Comparison of ENCODE assay signal across 24 mouse cellular contexts in genomic region chr2:104157831-104158230, GRCm38 (mm10). TPM values are rescaled to one million over a fixed set of nuclear protein-coding genes. Genes with fewer than 3 reads are reported as not detected.
DNase-seq lines count a peak whose midpoint lies in the region; ATAC-seq lines count a peak whose summit lies in the region.
"Had no signal": no experiment of that assay in that cellular context is flagged by ENCODE, and none has a peak within 500 bp of the region (broad histone marks: within the 10 kb centered on the region; RNA-seq: fewer than 3 reads in every experiment).

No protein-coding gene starts in this region.

- no peak overlapping the region for H3K27ac ChIP-seq in embryonic facial prominence, embryonic 14.5 days (replicated peaks; ENCODE audit: low read depth, low read length)
- H3K27ac ChIP-seq in embryonic facial prominence, embryonic 10.5 days (replicated peaks) = no peak overlapping the region
- no peak overlapping the region for H3K27ac ChIP-seq in heart, embryonic 11.5 days (ENCODE audit: low read depth, low read length)
- H3K27ac ChIP-seq: embryonic facial prominence, embryonic 13.5 days; forebrain, embryonic 13.5 days; forebrain, embryonic 15.5 days had no signal

- 61% methylated on average over 4 of the region's 4 CpGs for WGBS in embryonic facial prominence, embryonic 14.5 days
- 83% methylated on average over 4 of the region's 4 CpGs for WGBS in embryonic facial prominence, embryonic 10.5 days
- 80% methylated on average over 4 of the region's 4 CpGs for WGBS in heart, embryonic 11.5 days (ENCODE audit: insufficient replicate concordance)

- DNase-seq in embryonic facial prominence, embryonic 14.5 days (ENCODE audit: low spot score) = peak; percentile 50
- no peak for DNase-seq in embryonic facial prominence, embryonic 10.5 days (ENCODE audit: low spot score)
- peak; percentile 53 for DNase-seq in heart, adult 11 months
- peak; percentile 34 for DNase-seq in gonadal fat pad, adult 2 months (ENCODE audit: low read depth)
- DNase-seq: adrenal gland, adult 8-10 months; adrenal gland, postnatal 14 days; adrenal gland, postnatal 36 days; B cell, adult 2 months; cerebellum, adult 11-12 months; cerebellum, adult 2 months; cerebellum, adult 9-10 months; cerebellum, postnatal 25 days; forebrain, postnatal 0 days had no signal

- no peaks in the 10 kb centered on the region for H3K9me3 ChIP-seq in embryonic facial prominence, embryonic 14.5 days (ENCODE audit: control insufficient read depth, low read length)
- no peaks in the 10 kb centered on the region for H3K9me3 ChIP-seq in embryonic facial prominence, embryonic 10.5 days
- H3K9me3 ChIP-seq in heart, embryonic 11.5 days (replicated peaks; ENCODE audit: control insufficient read depth, low read length) = no peaks in the 10 kb centered on the region
- H3K9me3 ChIP-seq: embryonic facial prominence, embryonic 13.5 days; forebrain, embryonic 13.5 days; forebrain, embryonic 15.5 days; G1E had no signal

- no peaks in the 10 kb centered on the region for H3K4me1 ChIP-seq in embryonic facial prominence, embryonic 14.5 days (ENCODE audit: control insufficient read depth, insufficient read depth, low read length)
- H3K4me1 ChIP-seq in embryonic facial prominence, embryonic 10.5 days = no peaks in the 10 kb centered on the region
- no peaks in the 10 kb centered on the region for H3K4me1 ChIP-seq in heart, embryonic 11.5 days (ENCODE audit: control insufficient read depth, insufficient read depth, low read length)
- H3K4me1 ChIP-seq: embryonic facial prominence, embryonic 13.5 days; forebrain, embryonic 13.5 days; forebrain, embryonic 15.5 days had no signal

- peak; percentile 53; the same call in 1 of the 2 replicates for ATAC-seq in embryonic facial prominence, embryonic 14.5 days (ENCODE audit: low read depth)
- ATAC-seq in heart, embryonic 11.5 days (replicated peaks; ENCODE audit: insufficient number of reproducible peaks, low FRiP score, low TSS enrichment) = no peak
- ATAC-seq: activated CD4-positive, CD25-positive, alpha-beta regulatory T cell, adult 4 months; CD4-positive, CD25-positive, alpha-beta regulatory T cell, adult 4 months; forebrain, embryonic 13.5 days; forebrain, embryonic 15.5 days; forebrain, postnatal 0 days; Patski had no signal

- H3K9ac ChIP-seq in embryonic facial prominence, embryonic 14.5 days (ENCODE audit: low read depth, low read length) = no peak overlapping the region
- H3K9ac ChIP-seq in heart, embryonic 11.5 days (ENCODE audit: low read depth, low read length) = no peak overlapping the region
- H3K9ac ChIP-seq: embryonic facial prominence, embryonic 13.5 days; forebrain, embryonic 13.5 days; forebrain, embryonic 15.5 days; forebrain, postnatal 0 days had no signal

- no peaks in the 10 kb centered on the region for H3K27me3 ChIP-seq in embryonic facial prominence, embryonic 14.5 days (replicated peaks; ENCODE audit: control insufficient read depth, insufficient read depth, low read length)
- no peaks in the 10 kb centered on the region for H3K27me3 ChIP-seq in embryonic facial prominence, embryonic 10.5 days (replicated peaks; ENCODE audit: low read depth, poor library complexity, severe bottlenecking)
- H3K27me3 ChIP-seq in heart, embryonic 11.5 days (ENCODE audit: control insufficient read depth, insufficient read depth, low read length) = no peaks in the 10 kb centered on the region
- H3K27me3 ChIP-seq: CH12.LX; embryonic facial prominence, embryonic 13.5 days; forebrain, embryonic 13.5 days; forebrain, embryonic 15.5 days; Patski had no signal

- H3K36me3 ChIP-seq in embryonic facial prominence, embryonic 14.5 days (ENCODE audit: control insufficient read depth, insufficient read depth, low read length) = no peaks in the 10 kb centered on the region
- no peaks in the 10 kb centered on the region for H3K36me3 ChIP-seq in embryonic facial prominence, embryonic 10.5 days (replicated peaks)
- H3K36me3 ChIP-seq in heart, embryonic 11.5 days (ENCODE audit: control insufficient read depth, insufficient read depth, low read length) = no peaks in the 10 kb centered on the region
- H3K36me3 ChIP-seq: embryonic facial prominence, embryonic 13.5 days; G1E had no signal

- H3K4me2 ChIP-seq in embryonic facial prominence, embryonic 14.5 days (ENCODE audit: low read depth, low read length) = no peak overlapping the region
- H3K4me2 ChIP-seq in heart, embryonic 11.5 days = no peak overlapping the region
- H3K4me2 ChIP-seq: embryonic facial prominence, embryonic 13.5 days; forebrain, embryonic 13.5 days; forebrain, embryonic 15.5 days had no signal

- no peak overlapping the region for H3K4me3 ChIP-seq in embryonic facial prominence, embryonic 14.5 days (ENCODE audit: low read depth, low read length)
- no peak overlapping the region for H3K4me3 ChIP-seq in embryonic facial prominence, embryonic 10.5 days
- H3K4me3 ChIP-seq in heart, embryonic 11.5 days (ENCODE audit: low read depth, low read length) = no peak overlapping the region
- H3K4me3 ChIP-seq: embryonic facial prominence, embryonic 13.5 days; forebrain, embryonic 13.5 days; forebrain, embryonic 15.5 days had no signal

RNA-seq across cellular contexts. Expression of gene A930018P22Rik, which starts 35.3 kb away (rescaled TPM):
- polyA plus RNA-seq in embryonic facial prominence, embryonic 14.5 days (2014; fragmentation: Nextera tagmentation; extraction: Ambion mirVana) = not detected in 2 replicates
- polyA plus RNA-seq in embryonic facial prominence, embryonic 10.5 days (2016; fragmentation: Nextera tagmentation; extraction: Ambion mirVana) = not detected in 2 replicates
- 0.46 and 0.53 TPM in 2 replicates for polyA plus RNA-seq in heart, embryonic 11.5 days (2014; fragmentation: Nextera tagmentation; extraction: Ambion mirVana)
- polyA plus RNA-seq in gonadal fat pad, adult 2 months (2012; rRNA removed) = 0.27 and 0.38 TPM in 2 replicates
- polyA plus RNA-seq: activated CD4-positive, CD25-positive, alpha-beta regulatory T cell, adult 4 months; CD4-positive, CD25-positive, alpha-beta regulatory T cell, adult 4 months; embryonic facial prominence, embryonic 11.5 days; embryonic facial prominence, embryonic 13.5 days; forebrain, embryonic 11.5 days; forebrain, embryonic 13.5 days; forebrain, embryonic 15.5 days; forebrain, postnatal 0 days; G1E; Patski had no signal
